Mouse (Mus musculus) midbrain, postnatal 0 days (tissue): ENCODE measurements around the gene Crybg3. TPM values are rescaled to one million over a fixed set of nuclear protein-coding genes. Genes with fewer than 3 reads are reported as not detected.

Experiments used
- ATAC-seq: fragments of 200-750 bp; cut with Nextera tagmentation; 2 replicates; pipeline ENCODE4 v1.8.0; 2017; ENCODE audit warnings: moderate number of reproducible peaks, mild to moderate bottlenecking, moderate TSS enrichment, moderate library complexity; ENCODE audit not compliant: low FRiP score
- DNase-seq: peaks from one replicate; pipeline ENCODE4 v3.0.0-alpha.2; 2015; ENCODE audit warnings: low spot score
- H3K27ac ChIP-seq: fragments of 300-500 bp; sonication (generic); 2 replicates; pipeline ENCODE4 v1.5.1; 2014; ENCODE audit warnings: low read depth, mild to moderate bottlenecking, low read length, mixed read lengths
- H3K27me3 ChIP-seq: fragments of 300-500 bp; sonication (generic); 2 replicates; pipeline ENCODE4 v1.6.1; 2014; ENCODE audit warnings: low read length, control low read depth, mixed read lengths; ENCODE audit not compliant: insufficient read depth
- H3K36me3 ChIP-seq: fragments of 300-500 bp; sonication (generic); 2 replicates; pipeline ENCODE4 v1.6.1; 2014; ENCODE audit warnings: low read length, control low read depth, mixed read lengths; ENCODE audit not compliant: insufficient read depth
- H3K4me1 ChIP-seq: fragments of 300-500 bp; sonication (generic); 2 replicates; pipeline ENCODE4 v1.6.1; 2014; ENCODE audit warnings: mild to moderate bottlenecking, control low read depth, antibody characterized with exemption, low read length, mixed read lengths; ENCODE audit not compliant: insufficient read depth
- H3K4me2 ChIP-seq: fragments of 300-500 bp; sonication (generic); 2 replicates; pipeline ENCODE4 v1.6.1; 2014; ENCODE audit warnings: low read depth, mild to moderate bottlenecking, low read length, mixed read lengths; ENCODE audit not compliant: poor library complexity, severe bottlenecking
- H3K4me3 ChIP-seq: fragments of 300-500 bp; sonication (generic); 2 replicates; pipeline ENCODE4 v1.5.1; 2014; ENCODE audit warnings: low read depth, mild to moderate bottlenecking, low read length, moderate library complexity
- H3K9ac ChIP-seq: fragments of 300-500 bp; sonication (generic); replicated peaks from 2 replicates; pipeline ENCODE4 v1.6.1; 2014; ENCODE audit warnings: mild to moderate bottlenecking, low read length, moderate library complexity, mixed read lengths; ENCODE audit not compliant: poor library complexity, severe bottlenecking
- H3K9me3 ChIP-seq: fragments of 300-500 bp; sonication (generic); 2 replicates; pipeline ENCODE4 v1.6.1; 2016; ENCODE audit warnings: low read length, control low read depth
- CTCF ChIP-seq: IDR thresholded peaks from 2 replicates; pipeline ENCODE4 v1.5.1; 2016; ENCODE audit warnings: antibody characterized with exemption, mild to moderate bottlenecking
- WGBS: fragments of 180-500 bp; shearing (Covaris S2); extraction: QIAGEN DNeasy Blood & Tissue Kit; methylation state at CpG from one replicate; pipeline ENCODE4 v1.1.7; 2014; 5-methylcytosine and 5-hydroxymethylcytosine counted together
- polyA plus RNA-seq: library from polyadenylated mRNA; unstranded; fragments of >200 nt; fragmentation: Nextera tagmentation; extraction: Ambion mirVana; gene quantifications from 2 replicates; pipeline ENCODE4 v1.2.1, GENCODE M21; 2015
- total RNA-seq: library from RNA; depleted of rRNA; stranded (reverse); fragments of >200 nt; gene quantifications from 2 replicates; pipeline ENCODE4 v1.2.3, GENCODE M21; 2014

Gene Crybg3
- total and polyA plus RNA-seq, 2 experiments from 2014 or later = 1.1 to 4.0 TPM

DNA sequence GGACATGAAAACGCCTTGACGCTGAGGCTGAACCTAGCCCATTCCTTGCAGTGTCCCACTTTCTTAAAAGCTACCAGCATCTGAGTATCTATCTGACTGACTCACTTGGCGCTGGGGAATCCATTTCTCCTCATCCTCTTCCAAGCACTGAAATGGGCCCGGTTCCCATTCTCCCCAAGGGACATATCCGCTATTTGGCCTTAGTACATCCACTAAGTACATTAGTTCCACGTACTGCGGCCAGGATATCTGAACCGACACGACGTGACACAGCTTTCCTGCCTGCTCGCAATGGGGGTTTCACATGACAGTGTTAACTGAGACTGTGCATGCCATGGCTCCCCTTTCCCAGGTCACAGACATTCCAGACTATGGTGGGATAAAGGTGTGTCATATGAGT, 66.4 kb downstream of the Crybg3 start:
- H3K4me1 ChIP-seq = no peaks in the 10 kb centered on the region
- ATAC-seq (no peak), DNase-seq (no peak)
- no peaks in the 10 kb centered on the region for H3K36me3 ChIP-seq
- H3K9me3 ChIP-seq = no peaks in the 10 kb centered on the region
- H3K4me3 ChIP-seq = no peak overlapping the region
- no peak overlapping the region for H3K9ac ChIP-seq
- H3K27me3 ChIP-seq = no peaks in the 10 kb centered on the region
- H3K4me2 ChIP-seq = no peak overlapping the region
- H3K27ac ChIP-seq = no peak overlapping the region
- 72% methylated on average over 11 of the region's 11 CpGs for WGBS
- TF ChIP-seq CTCF = no peak

DNA sequence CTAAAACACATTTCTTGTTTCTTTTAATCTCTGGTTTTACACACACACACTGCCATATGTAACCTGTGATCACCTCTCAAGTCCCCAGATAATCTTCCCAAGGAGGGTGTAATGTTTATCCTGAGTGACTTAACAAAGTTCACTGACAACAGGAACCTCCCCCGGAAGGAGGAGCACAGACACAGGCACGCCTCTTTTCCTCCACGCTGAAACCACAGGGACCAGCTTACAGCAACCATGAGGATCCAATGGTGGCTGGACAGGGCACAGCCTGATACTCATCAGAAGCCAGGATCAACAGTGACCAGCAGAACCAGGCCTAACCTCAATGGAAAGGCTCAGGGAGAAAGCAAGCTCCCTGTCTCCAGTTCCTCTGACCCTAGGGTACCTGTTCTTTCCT, 68.2 kb downstream of the Crybg3 start:
- Histone ChIP-seq H3K27ac (no peak overlapping the region), H3K4me2 (no peak overlapping the region), H3K9ac (no peak overlapping the region), H3K9me3 (no peaks in the 10 kb centered on the region), H3K4me3 (no peak overlapping the region), H3K27me3 (no peaks in the 10 kb centered on the region), H3K36me3 (no peaks in the 10 kb centered on the region), H3K4me1 (no peaks in the 10 kb centered on the region)
- no peak for TF ChIP-seq CTCF
- DNase-seq (no peak), ATAC-seq (no peak)
- 46% methylated on average over 3 of the region's 3 CpGs for WGBS

DNA sequence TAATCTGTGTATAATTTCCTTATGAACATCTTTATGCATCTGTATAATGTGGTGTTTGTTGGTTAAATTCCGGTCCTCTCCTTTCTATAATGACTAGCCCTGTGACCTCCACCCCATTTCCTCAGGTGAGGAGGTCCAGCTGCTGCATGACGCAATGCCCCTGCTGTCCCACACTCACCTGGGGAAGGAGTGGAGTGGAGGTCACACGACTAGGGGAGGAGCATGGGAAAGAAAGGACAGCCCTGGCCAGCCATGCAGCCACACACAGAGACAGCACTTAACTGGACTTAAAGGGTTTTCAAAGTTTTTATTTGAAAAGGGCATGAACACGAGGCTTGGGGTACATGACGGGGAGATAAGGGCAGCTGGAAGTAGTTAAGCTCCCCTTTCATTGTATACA, 69.5 kb downstream of the Crybg3 start:
- no peak for ATAC-seq
- TF ChIP-seq CTCF = no peak
- 79% methylated on average over 5 of the region's 5 CpGs for WGBS
- DNase-seq = no peak
- Histone ChIP-seq H3K4me3 (no peak overlapping the region), H3K9ac (no peak overlapping the region), H3K27me3 (no peaks in the 10 kb centered on the region), H3K4me2 (no peak overlapping the region), H3K27ac (no peak overlapping the region), H3K9me3 (no peaks in the 10 kb centered on the region), H3K36me3 (no peaks in the 10 kb centered on the region), H3K4me1 (no peaks in the 10 kb centered on the region)

DNA sequence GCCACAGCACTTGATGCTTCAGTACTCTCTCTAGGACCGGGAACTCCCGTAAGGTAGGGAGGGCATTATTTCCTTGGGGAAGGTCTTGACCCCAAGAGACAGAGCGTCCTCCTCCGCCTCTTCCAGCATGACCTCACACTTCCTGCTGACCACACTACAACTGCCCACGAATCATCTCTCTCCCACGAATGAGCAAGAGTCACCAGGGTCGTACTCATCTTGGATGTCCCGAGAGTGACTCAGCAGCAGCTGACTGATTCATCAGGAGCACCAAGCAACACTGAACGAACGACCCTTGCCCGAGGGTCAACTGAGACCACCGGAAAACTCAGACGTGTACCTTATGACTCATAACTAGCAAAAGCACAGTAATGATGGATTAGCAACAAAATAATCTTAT, 71.2 kb downstream of the Crybg3 start:
- Histone ChIP-seq H3K4me1 (no peaks in the 10 kb centered on the region), H3K9ac (no peak overlapping the region), H3K9me3 (no peaks in the 10 kb centered on the region), H3K4me3 (no peak overlapping the region), H3K4me2 (no peak overlapping the region), H3K27ac (no peak overlapping the region), H3K36me3 (no peaks in the 10 kb centered on the region), H3K27me3 (no peaks in the 10 kb centered on the region)
- no peak for ATAC-seq
- no peak for DNase-seq
- no peak for TF ChIP-seq CTCF
- WGBS = 94% methylated on average over 13 of the region's 13 CpGs

DNA sequence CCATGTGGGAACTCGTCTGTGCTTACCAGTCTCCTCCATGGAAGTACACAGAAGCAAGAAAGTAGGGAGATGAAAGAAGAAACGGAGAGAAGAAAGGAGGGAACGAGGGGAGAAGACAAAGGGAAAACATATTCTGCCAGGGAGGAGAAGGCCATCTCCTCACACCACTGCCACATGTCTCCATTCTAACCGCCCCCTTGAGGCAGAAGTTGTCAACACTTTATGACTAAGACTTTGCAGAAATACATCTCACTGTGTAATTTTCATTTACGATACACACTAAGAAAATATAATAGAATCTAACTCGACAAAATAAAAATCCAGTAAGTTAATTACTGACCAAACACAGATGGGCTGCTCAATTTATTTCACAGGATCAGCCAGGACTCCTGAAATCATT, 73.8 kb downstream of the Crybg3 start:
- no peak overlapping the region for H3K27ac ChIP-seq
- H3K9ac ChIP-seq = no peak overlapping the region
- WGBS = 82% methylated on average over 6 of the region's 6 CpGs
- no peak overlapping the region for H3K4me2 ChIP-seq
- no peaks in the 10 kb centered on the region for H3K4me1 ChIP-seq
- no peaks in the 10 kb centered on the region for H3K27me3 ChIP-seq
- H3K9me3 ChIP-seq = no peaks in the 10 kb centered on the region
- H3K4me3 ChIP-seq = no peak overlapping the region
- no peak for TF ChIP-seq CTCF
- H3K36me3 ChIP-seq = no peaks in the 10 kb centered on the region
- DNase-seq (no peak), ATAC-seq (no peak)

DNA sequence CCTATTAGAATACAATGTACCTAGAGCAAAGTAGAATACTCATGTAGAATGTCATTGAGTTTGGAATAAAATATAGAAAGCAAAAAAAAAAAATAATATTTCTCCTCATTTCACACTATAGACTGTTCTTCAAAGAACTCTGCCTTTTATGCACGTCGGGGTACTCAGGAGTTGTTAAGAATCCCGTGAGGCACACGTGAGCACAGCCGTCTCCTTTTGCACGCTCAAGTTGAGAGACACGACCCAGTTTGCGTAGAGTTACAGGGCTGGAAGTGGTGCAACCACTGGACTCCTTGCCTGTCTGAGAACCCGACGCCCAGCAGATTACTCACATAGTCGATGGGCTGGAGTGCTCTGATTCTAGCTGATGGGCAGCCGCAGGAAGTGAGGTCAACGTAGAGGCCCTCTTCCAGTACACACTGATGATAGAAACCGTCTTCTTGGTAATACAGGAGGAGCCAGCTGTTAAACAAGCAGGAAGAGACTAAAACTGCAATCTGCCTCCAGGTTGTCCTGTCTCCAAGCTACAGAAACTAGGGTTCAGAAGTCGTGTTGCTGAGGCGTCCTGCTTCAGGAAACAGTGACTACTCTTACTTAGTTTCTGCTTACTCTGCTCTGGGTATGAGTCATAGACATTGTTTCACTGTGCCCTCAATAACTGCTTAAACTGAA, 78.9 kb downstream of the Crybg3 start:
- H3K27me3 ChIP-seq = no peaks in the 10 kb centered on the region
- DNase-seq = no peak
- 93% methylated on average over 16 of the region's 16 CpGs for WGBS
- no peak overlapping the region for H3K27ac ChIP-seq
- no peak for ATAC-seq
- H3K4me1 ChIP-seq = no peaks in the 10 kb centered on the region
- no peaks in the 10 kb centered on the region for H3K9me3 ChIP-seq
- H3K4me2 ChIP-seq = no peak overlapping the region
- TF ChIP-seq CTCF = no peak
- H3K36me3 ChIP-seq = no peaks in the 10 kb centered on the region
- no peak overlapping the region for H3K4me3 ChIP-seq
- no peak overlapping the region for H3K9ac ChIP-seq
